Mouse (Mus musculus): Measurements from ENCODE around the gene Sept6.

- TF ChIP-seq TAL1 (IDR thresholded peaks at IDR 0.05; ENCODE audit: low read length) (no peak), GATA1 (IDR thresholded peaks at IDR 0.05; ENCODE audit: low read length) (no peak)
Observed at GRCm38 (mm10) chrX:36985041-36985440, 6.6 kb downstream of the Sept6 start.

All from erythroblast, embryonic 14.5 days (primary cell).